Mouse (Mus musculus) olfactory bulb, adult 2 months (tissue): Measurements from ENCODE around the gene Adgrv1. TPM values are rescaled to one million over a fixed set of nuclear protein-coding genes. Genes with fewer than 3 reads are reported as not detected.
"Not testable (repeated sequence)": the region's sequence is repeated elsewhere in the genome, so short reads cannot be mapped to it uniquely, and the experiment has no call there.

Source experiments
- H3K27ac ChIP-seq: fragments of 200-500 bp; 2 replicates; pipeline ENCODE4 v1.5.1; 2012; ENCODE audit warnings: low read depth, low read length; ENCODE audit not compliant: insufficient read depth
- H3K4me1 ChIP-seq: fragments of 200-500 bp; 2 replicates; pipeline ENCODE4 v1.6.1; 2012; ENCODE audit warnings: low read length; ENCODE audit not compliant: control insufficient read depth, insufficient read depth
- H3K4me3 ChIP-seq: fragments of 200-500 bp; 2 replicates; pipeline ENCODE4 v1.5.1; 2012; ENCODE audit warnings: mild to moderate bottlenecking, low read depth, low read length, moderate library complexity; ENCODE audit not compliant: insufficient read depth
- CTCF ChIP-seq: fragments of 200-500 bp; IDR thresholded peaks from 2 replicates; pipeline ENCODE4 v1.5.1; 2012; ENCODE audit warnings: low read depth, mild to moderate bottlenecking, low read length, moderate library complexity; ENCODE audit not compliant: insufficient read depth
- POLR2A ChIP-seq: fragments of 200-500 bp; IDR thresholded peaks from 2 replicates; pipeline ENCODE4 v1.6.1; 2012; ENCODE audit warnings: mild to moderate bottlenecking, low read depth, low read length, moderate library complexity; ENCODE audit not compliant: insufficient read depth
- WGBS: fragments of 180-500 bp; shearing (Covaris S2); methylation state at CpG from one replicate; pipeline ENCODE4 v1.1.7; 2018; 5-methylcytosine and 5-hydroxymethylcytosine counted together
- polyA plus RNA-seq: library from polyadenylated mRNA; stranded (reverse); fragments of >200 nt; gene quantifications from 2 replicates; pipeline ENCODE4 v1.2.4, GENCODE M21; 2012; ENCODE audit warnings: low replicate concordance; ENCODE audit not compliant: missing spikeins, insufficient read depth, insufficient read length

Gene Adgrv1
- polyA plus RNA-seq, 1 experiment: not detected

- TF ChIP-seq CTCF: no peak
- TF ChIP-seq POLR2A: no peak
- 82% methylated on average over 6 of the region's 6 CpGs for WGBS
- Histone ChIP-seq H3K4me3 (no peak overlapping the region), H3K27ac (no peak overlapping the region), H3K4me1 (no peaks in the 10 kb centered on the region)
These were observed 350.8 kb downstream of the Adgrv1 start for GRCm38 (mm10) chr13:81282193-81282592.

- 100% methylated on average over 1 of the region's 1 CpGs for WGBS
- H3K27ac ChIP-seq: no peak overlapping the region
These were observed 352.2 kb downstream of the Adgrv1 start for GRCm38 (mm10) chr13:81280650-81281229.

GRCm38 (mm10) chr13:81279351-81279736 lies 353.6 kb downstream of the Adgrv1 start:
- Histone ChIP-seq H3K27ac (no peak overlapping the region), H3K4me1 (no peaks in the 10 kb centered on the region), H3K4me3 (no peak overlapping the region)
- no peak for TF ChIP-seq POLR2A
- TF ChIP-seq CTCF: no peak
- WGBS: 81% methylated on average over 5 of the region's 5 CpGs

More at GRCm38 (mm10) chr13:81280650-81281229, 352.2 kb downstream of the Adgrv1 start:
- Histone ChIP-seq H3K4me1 (no peaks in the 10 kb centered on the region), H3K4me3 (no peak overlapping the region)
- TF ChIP-seq CTCF (no peak), POLR2A (no peak)

- Histone ChIP-seq H3K4me1 (no peaks in the 10 kb centered on the region), H3K4me3 (no peak overlapping the region), H3K27ac (no peak overlapping the region)
- no peak for TF ChIP-seq CTCF
- WGBS: 82% methylated on average over 2 of the region's 2 CpGs
These were observed 354.1 kb downstream of the Adgrv1 start for GRCm38 (mm10) chr13:81278669-81279350.

GRCm38 (mm10) chr13:81273837-81274236 lies 359.1 kb downstream of the Adgrv1 start:
- no peak overlapping the region for H3K4me3 ChIP-seq
- no peaks in the 10 kb centered on the region for H3K4me1 ChIP-seq
- H3K27ac ChIP-seq: no peak overlapping the region
- TF ChIP-seq POLR2A (no peak), CTCF (no peak)
- WGBS: 96% methylated on average over 1 of the region's 1 CpGs

- Histone ChIP-seq H3K4me3 (no peak overlapping the region), H3K4me1 (no peaks in the 10 kb centered on the region), H3K27ac (no peak overlapping the region)
- TF ChIP-seq POLR2A: no peak
- TF ChIP-seq CTCF: no peak
- WGBS: 86% methylated on average over 6 of the region's 6 CpGs
These were observed 362.6 kb downstream of the Adgrv1 start for GRCm38 (mm10) chr13:81270396-81270795.

- no peaks in the 10 kb centered on the region for H3K4me1 ChIP-seq
- no peak overlapping the region for H3K4me3 ChIP-seq
- no peak overlapping the region for H3K27ac ChIP-seq
- no peak for TF ChIP-seq CTCF
- no peak for TF ChIP-seq POLR2A
- 81% methylated on average over 6 of the region's 6 CpGs for WGBS
These were observed 363.9 kb downstream of the Adgrv1 start for GRCm38 (mm10) chr13:81269056-81269455.

GRCm38 (mm10) chr13:81267489-81267888 lies 365.5 kb downstream of the Adgrv1 start:
- H3K4me1 ChIP-seq, H3K27ac ChIP-seq, H3K4me3 ChIP-seq: not testable (repeated sequence)
- WGBS: 86% methylated on average over 4 of the region's 4 CpGs

GRCm38 (mm10) chr13:81264465-81264864 lies 368.5 kb downstream of the Adgrv1 start:
- no peak for TF ChIP-seq POLR2A
- TF ChIP-seq CTCF: no peak
- Histone ChIP-seq H3K4me3 (no peak overlapping the region), H3K4me1 (no peaks in the 10 kb centered on the region), H3K27ac (no peak overlapping the region)
- WGBS: 66% methylated on average over 1 of the region's 1 CpGs
